Mouse (Mus musculus) ES-Bruce4 (cell line): ENCODE data around the gene Neil1.

Source experiments
- CTCF ChIP-seq: IDR thresholded peaks from one replicate; pipeline ENCODE4 v1.8.1; 2011; ENCODE audit warnings: low read depth, low read length
- POLR2A ChIP-seq: IDR thresholded peaks from one replicate; pipeline ENCODE4 v1.8.1; 2011; ENCODE audit warnings: low read length; ENCODE audit not compliant: insufficient read depth

GRCm38 (mm10) chr9:57158506-57158905 is 10.4 kb upstream of the Neil1 start:
- TF ChIP-seq POLR2A: no peak
- no peak for TF ChIP-seq CTCF
